Mouse (Mus musculus): ENCODE data around the gene Ltk.

Ltk gene

DNA sequence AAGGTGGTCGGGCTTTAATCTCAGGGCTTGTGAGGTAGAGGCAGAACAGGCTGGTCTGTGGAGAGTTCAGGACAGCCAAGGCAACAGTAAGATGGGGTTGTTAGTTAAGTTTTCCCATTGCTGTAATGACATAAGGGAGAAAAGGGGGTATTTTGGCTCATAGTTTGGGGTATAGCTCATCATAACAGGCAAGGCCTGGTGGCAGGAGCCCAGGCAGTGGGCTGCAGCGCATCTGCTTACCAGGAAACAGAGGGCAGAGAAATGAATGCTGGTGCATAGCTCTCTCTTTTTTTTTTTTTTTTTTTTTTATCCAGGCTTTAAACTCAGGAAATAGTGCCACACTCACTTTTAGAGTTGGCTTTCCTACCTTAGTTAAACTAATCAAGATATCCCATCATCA lies 57.1 kb downstream of the Ltk start:
- DNase-seq (ENCODE audit: low spot score in 2 of 2), result no peak
